Mouse (Mus musculus) kidney, embryonic 14.5 days (tissue): ENCODE measurements around the gene Lrrc18. TPM values are rescaled to one million over a fixed set of nuclear protein-coding genes. Genes with fewer than 3 reads are reported as not detected.

Experiments
- ATAC-seq: fragments of 200-750 bp; cut with Nextera tagmentation; 2 replicates; pipeline ENCODE4 v1.8.0; 2017; ENCODE audit warnings: moderate number of reproducible peaks, mild to moderate bottlenecking, moderate TSS enrichment, moderate library complexity; ENCODE audit not compliant: low FRiP score, low TSS enrichment
- H3K27ac ChIP-seq: fragments of 300-500 bp; sonication (generic); 2 replicates; pipeline ENCODE4 v1.5.1; 2014; ENCODE audit warnings: low read depth, mild to moderate bottlenecking, low read length, moderate library complexity, mixed read lengths
- H3K27me3 ChIP-seq: fragments of 300-500 bp; sonication (generic); 2 replicates; pipeline ENCODE4 v1.6.1; 2014; ENCODE audit warnings: mild to moderate bottlenecking, low read length; ENCODE audit not compliant: control insufficient read depth, insufficient read depth
- H3K36me3 ChIP-seq: fragments of 300-500 bp; sonication (generic); 2 replicates; pipeline ENCODE4 v1.6.1; 2014; ENCODE audit warnings: low read length, mixed read lengths; ENCODE audit not compliant: control insufficient read depth, insufficient read depth
- H3K4me1 ChIP-seq: fragments of 300-500 bp; sonication (generic); 2 replicates; pipeline ENCODE4 v1.6.1; 2014; ENCODE audit warnings: low read length, mixed read lengths; ENCODE audit not compliant: control insufficient read depth, insufficient read depth
- H3K4me2 ChIP-seq: fragments of 300-500 bp; sonication (generic); replicated peaks from 2 replicates; pipeline ENCODE4 v1.6.1; 2014; ENCODE audit warnings: low read depth, mild to moderate bottlenecking, low read length
- H3K4me3 ChIP-seq: fragments of 300-500 bp; sonication (generic); 2 replicates; pipeline ENCODE4 v1.5.1; 2014; ENCODE audit warnings: mild to moderate bottlenecking, low read length
- H3K9ac ChIP-seq: fragments of 300-500 bp; sonication (generic); 2 replicates; pipeline ENCODE4 v1.6.1; 2014; ENCODE audit warnings: low read depth, mild to moderate bottlenecking, low read length, moderate library complexity
- H3K9me3 ChIP-seq: fragments of 300-500 bp; sonication (generic); 2 replicates; pipeline ENCODE4 v1.6.1; 2016; ENCODE audit warnings: low read length; ENCODE audit not compliant: control insufficient read depth
- WGBS: fragments of 180-500 bp; shearing (Covaris S2); extraction: QIAGEN DNeasy Blood & Tissue Kit; methylation state at CpG from one replicate; pipeline ENCODE4 v1.1.7; 2014; 5-methylcytosine and 5-hydroxymethylcytosine counted together
- polyA plus RNA-seq: library from polyadenylated mRNA; unstranded; fragments of >200 nt; fragmentation: Nextera tagmentation; extraction: Ambion mirVana; gene quantifications from 2 replicates; pipeline ENCODE4 v1.2.1, GENCODE M21; 2014

Lrrc18 gene
- polyA plus RNA-seq, 1 experiment from 2014 or later = 0.28 TPM

GRCm38 (mm10) chr14:33019606-33020005 is 28.4 kb downstream of the Lrrc18 start:
- Histone ChIP-seq H3K27ac (no peak overlapping the region), H3K9ac (no peak overlapping the region), H3K27me3 (no peaks in the 10 kb centered on the region), H3K4me1 (no peaks in the 10 kb centered on the region), H3K4me2 (no peak overlapping the region), H3K9me3 (no peaks in the 10 kb centered on the region), H3K4me3 (no peak overlapping the region), H3K36me3 (no peaks in the 10 kb centered on the region)
- WGBS = 59% methylated on average over 5 of the region's 5 CpGs
- no peak for ATAC-seq

GRCm38 (mm10) chr14:33030849-33031248 is 39.7 kb downstream of the Lrrc18 start:
- ATAC-seq = no peak
- Histone ChIP-seq H3K4me2 (no peak overlapping the region), H3K36me3 (no peaks in the 10 kb centered on the region), H3K9me3 (no peaks in the 10 kb centered on the region), H3K27me3 (peaks cover 6% of the 10 kb centered on the region; the same call in 1 of the 2 replicates), H3K9ac (no peak overlapping the region), H3K4me1 (no peaks in the 10 kb centered on the region), H3K4me3 (no peak overlapping the region), H3K27ac (no peak overlapping the region)
- 80% methylated on average over 3 of the region's 3 CpGs for WGBS

- Histone ChIP-seq H3K4me1 (no peaks in the 10 kb centered on the region), H3K36me3 (no peaks in the 10 kb centered on the region), H3K4me3 (no peak overlapping the region), H3K4me2 (no peak overlapping the region), H3K27me3 (peaks cover 6% of the 10 kb centered on the region; the same call in 1 of the 2 replicates), H3K9me3 (no peaks in the 10 kb centered on the region), H3K9ac (no peak overlapping the region), H3K27ac (no peak overlapping the region)
- no peak for ATAC-seq
- whole genome bisulfite sequencing = 37% methylated on average over 6 of the region's 6 CpGs
These were observed 42.2 kb downstream of the Lrrc18 start for GRCm38 (mm10) chr14:33033424-33033823.

GRCm38 (mm10) chr14:33035386-33035785 is 44.2 kb downstream of the Lrrc18 start:
- ATAC-seq = no peak
- Histone ChIP-seq H3K9ac (no peak overlapping the region), H3K4me3 (no peak overlapping the region), H3K9me3 (no peaks in the 10 kb centered on the region), H3K4me1 (no peaks in the 10 kb centered on the region), H3K27me3 (peaks cover 6% of the 10 kb centered on the region; the same call in 1 of the 2 replicates), H3K27ac (no peak overlapping the region), H3K4me2 (no peak overlapping the region), H3K36me3 (no peaks in the 10 kb centered on the region)
- WGBS = 52% methylated on average over 5 of the region's 5 CpGs

- no peaks in the 10 kb centered on the region for H3K9me3 ChIP-seq
- no peak overlapping the region for H3K4me3 ChIP-seq
- H3K4me2 ChIP-seq = no peak overlapping the region
- H3K27ac ChIP-seq = no peak overlapping the region
- 37% methylated on average over 3 of the region's 3 CpGs for WGBS
- no peaks in the 10 kb centered on the region for H3K36me3 ChIP-seq
- no peak for ATAC-seq
- H3K27me3 ChIP-seq = peaks cover 6% of the 10 kb centered on the region; the same call in 1 of the 2 replicates
- H3K4me1 ChIP-seq = no peaks in the 10 kb centered on the region
- no peak overlapping the region for H3K9ac ChIP-seq
These were observed 45.6 kb downstream of the Lrrc18 start for GRCm38 (mm10) chr14:33036811-33037210.

GRCm38 (mm10) chr14:33045217-33045616 is 54.0 kb downstream of the Lrrc18 start:
- Histone ChIP-seq H3K36me3 (no peaks in the 10 kb centered on the region), H3K27ac (no peak overlapping the region), H3K4me2 (no peak overlapping the region), H3K4me1 (no peaks in the 10 kb centered on the region), H3K27me3 (no peaks in the 10 kb centered on the region), H3K9ac (no peak overlapping the region), H3K9me3 (no peaks in the 10 kb centered on the region), H3K4me3 (no peak overlapping the region)
- WGBS = 85% methylated on average over 3 of the region's 3 CpGs
- no peak for ATAC-seq

- no peaks in the 10 kb centered on the region for H3K36me3 ChIP-seq
- WGBS = 79% methylated on average over 8 of the region's 8 CpGs
- no peaks in the 10 kb centered on the region for H3K9me3 ChIP-seq
- no peak overlapping the region for H3K4me2 ChIP-seq
- no peak for ATAC-seq
- H3K9ac ChIP-seq = no peak overlapping the region
- H3K27me3 ChIP-seq = no peaks in the 10 kb centered on the region
- no peak overlapping the region for H3K27ac ChIP-seq
- no peak overlapping the region for H3K4me3 ChIP-seq
- H3K4me1 ChIP-seq = no peaks in the 10 kb centered on the region
These were observed 62.3 kb downstream of the Lrrc18 start for GRCm38 (mm10) chr14:33053441-33053840.

- H3K4me1 ChIP-seq = no peaks in the 10 kb centered on the region
- WGBS = 94% methylated on average over 7 of the region's 7 CpGs
These were observed 67.9 kb downstream of the Lrrc18 start for GRCm38 (mm10) chr14:33058881-33059660.

GRCm38 (mm10) chr14:33062996-33063395 is 71.8 kb downstream of the Lrrc18 start:
- Histone ChIP-seq H3K9ac (no peak overlapping the region), H3K4me1 (no peaks in the 10 kb centered on the region), H3K27ac (no peak overlapping the region), H3K9me3 (no peaks in the 10 kb centered on the region), H3K4me3 (no peak overlapping the region), H3K4me2 (no peak overlapping the region), H3K27me3 (no peaks in the 10 kb centered on the region), H3K36me3 (no peaks in the 10 kb centered on the region)
- WGBS = 80% methylated on average over 5 of the region's 5 CpGs
- no peak for ATAC-seq

More at GRCm38 (mm10) chr14:33058881-33059660, 67.9 kb downstream of the Lrrc18 start:
- Histone ChIP-seq H3K4me3 (no peak overlapping the region), H3K27me3 (no peaks in the 10 kb centered on the region), H3K4me2 (no peak overlapping the region), H3K9me3 (no peaks in the 10 kb centered on the region), H3K36me3 (no peaks in the 10 kb centered on the region), H3K9ac (no peak overlapping the region), H3K27ac (no peak overlapping the region)
- ATAC-seq = no peak
